In genomic region chr5:65706171-65706570, GRCm38 (mm10) we compare ENCODE assay signal across 16 mouse cellular contexts. TPM values are rescaled to one million over a fixed set of nuclear protein-coding genes. Genes with fewer than 3 reads are reported as not detected.
DNase-seq lines count a peak whose midpoint lies in the region; ATAC-seq and TF ChIP-seq lines count a peak whose summit lies in the region.
"Had no signal": no experiment of that assay in that cellular context is flagged by ENCODE, and none has a peak within 500 bp of the region (broad histone marks: within the 10 kb centered on the region; RNA-seq: fewer than 3 reads in every experiment).

No protein-coding gene starts in this region.

- no peak for TF ChIP-seq EP300 in CH12.LX (IDR thresholded peaks at IDR 0.05; ENCODE audit: low read length)

- ATAC-seq in liver, embryonic 15.5 days (ENCODE audit: insufficient read depth), result no peak
- ATAC-seq in inflammation-experienced regulatory T-cells, adult 6 months, result no peak
- ATAC-seq: activated CD4-positive, CD25-positive, alpha-beta regulatory T cell, adult 4 months; forebrain, embryonic 15.5 days had no signal

- WGBS in kidney, adult 2 months, result 81% methylated on average over 4 of the region's 4 CpGs
- WGBS in liver, embryonic 15.5 days (ENCODE audit: insufficient replicate concordance), result 62% methylated on average over 4 of the region's 4 CpGs

- H3K79me2 ChIP-seq in CH12.LX (replicated peaks; ENCODE audit: control insufficient read depth, extremely low read depth, insufficient read depth, poor library complexity, severe bottlenecking), result no peaks in the 10 kb centered on the region; the same call in 1 of the 2 replicates

- 0 out of 2 replicates have a peak, but pooled peaks have one; percentile 19 for TF ChIP-seq CTCF in kidney, adult 2 months (conservative IDR thresholded peaks at IDR 0.05; ENCODE audit: insufficient read depth, insufficient read length, low read depth, low read length)
- TF ChIP-seq CTCF in CH12.LX (conservative IDR thresholded peaks at IDR 0.05 in 1 of 2, IDR thresholded peaks at IDR 0.05 in 1 of 2; ENCODE audit: low read depth in 2 of 2, low read length in 2 of 2), result peak in 1 of 2 experiments; percentile 71; a peak in 2 of 4 replicates

- no peak overlapping the region for H3K4me3 ChIP-seq in kidney, adult 2 months (ENCODE audit: insufficient read depth, low read depth, low read length)
- no peak overlapping the region for H3K4me3 ChIP-seq in CH12.LX (replicated peaks in 1 of 3; ENCODE audit: low read depth in 2 of 3, low read length in 2 of 3, poor library complexity in 1 of 3)
- H3K4me3 ChIP-seq in liver, embryonic 15.5 days (replicated peaks), result no peak overlapping the region
- H3K4me3 ChIP-seq: forebrain, embryonic 15.5 days; lung, embryonic 15.5 days; myocyte had no signal

- no peaks in the 10 kb centered on the region for H3K36me3 ChIP-seq in kidney, adult 2 months (ENCODE audit: control insufficient read depth, insufficient read depth, low read length)
- peaks cover 0 to 6% of the 10 kb centered on the region in 2 experiments for H3K36me3 ChIP-seq in CH12.LX (replicated peaks in 1 of 2; ENCODE audit: control insufficient read depth in 1 of 2, insufficient read depth in 1 of 2, low read length in 1 of 2)
- no peaks in the 10 kb centered on the region for H3K36me3 ChIP-seq in liver, embryonic 15.5 days (replicated peaks)
- H3K36me3 ChIP-seq: forebrain, embryonic 15.5 days; lung, embryonic 15.5 days had no signal

- no peaks in the 10 kb centered on the region for H3K27me3 ChIP-seq in kidney, adult 2 months (replicated peaks; ENCODE audit: control insufficient read depth, insufficient read depth, low read length)
- no peaks in the 10 kb centered on the region for H3K27me3 ChIP-seq in CH12.LX (replicated peaks)
- no peaks in the 10 kb centered on the region for H3K27me3 ChIP-seq in liver, embryonic 15.5 days
- H3K27me3 ChIP-seq: forebrain, embryonic 15.5 days; lung, embryonic 15.5 days had no signal

- no peaks in the 10 kb centered on the region for H3K9me3 ChIP-seq in CH12.LX (replicated peaks; ENCODE audit: low read length)
- no peaks in the 10 kb centered on the region for H3K9me3 ChIP-seq in liver, embryonic 15.5 days (replicated peaks)
- H3K9me3 ChIP-seq: forebrain, embryonic 15.5 days; lung, embryonic 15.5 days had no signal

- no peak overlapping the region for H3K27ac ChIP-seq in kidney, adult 2 months (ENCODE audit: insufficient read depth, low read depth, low read length)
- H3K27ac ChIP-seq in CH12.LX (ENCODE audit: insufficient read depth, low read depth), result no peak overlapping the region
- no peak overlapping the region for H3K27ac ChIP-seq in liver, embryonic 15.5 days (replicated peaks)
- H3K27ac ChIP-seq: forebrain, embryonic 15.5 days; lung, embryonic 15.5 days had no signal

- in situ Hi-C loops in CH12.LX (cut with MboI; ENCODE audit: low pct_ligation_motif_present, low pct_unique_long_range_greater_than_20kb, low sequenced_read_pairs), result loop anchor here (25.0 kb wide), 1 partner anchor 694 kb away; no protein-coding TSS in a partner anchor

- H3K4me1 ChIP-seq in kidney, adult 2 months (ENCODE audit: control insufficient read depth, insufficient read depth, low read length), result no peaks in the 10 kb centered on the region
- H3K4me1 ChIP-seq in CH12.LX (ENCODE audit: control insufficient read depth in 1 of 2, insufficient read depth in 2 of 2), result peaks cover 2 to 25% of the 10 kb centered on the region in 2 experiments
- peaks cover 13% of the 10 kb centered on the region; the same call in 1 of the 2 replicates for H3K4me1 ChIP-seq in liver, embryonic 15.5 days (replicated peaks)
- H3K4me1 ChIP-seq: forebrain, embryonic 15.5 days; lung, embryonic 15.5 days had no signal

- H3K4me2 ChIP-seq in CH12.LX (ENCODE audit: insufficient read depth, low read depth, poor library complexity, severe bottlenecking), result no peak overlapping the region
- no peak overlapping the region for H3K4me2 ChIP-seq in liver, embryonic 15.5 days
- H3K4me2 ChIP-seq: forebrain, embryonic 15.5 days; heart, embryonic 11.5 days; lung, embryonic 15.5 days had no signal

- no peak for DNase-seq in kidney, adult 2 months
- no peak for DNase-seq in kidney, postnatal 4 days
- no peak for DNase-seq in CH12.LX (ENCODE audit: extremely low read depth)
- DNase-seq in brain, adult 2 months (ENCODE audit: low read depth, low spot score), result peak; percentile 18
- no peak for DNase-seq in thymus, postnatal 25 days
- DNase-seq in B cell, adult 2 months, result no peak
- DNase-seq: cerebellum, adult 18-20 months; kidney, adult 11 months; thymus, adult 2 months had no signal

- no peak for TF ChIP-seq POLR2A in kidney, adult 2 months (IDR thresholded peaks at IDR 0.05; ENCODE audit: low read depth, low read length)
- TF ChIP-seq POLR2A in CH12.LX (IDR thresholded peaks at IDR 0.05; ENCODE audit: low read depth, low read length), result no peak

- dilution Hi-C loops in CH12.LX (cut with MboI; ENCODE audit: extremely low pct_ligation_motif_present, extremely low pct_unique_long_range_greater_than_20kb, low sequenced_read_pairs), result no loop called here

- peak; percentile 73 for TF ChIP-seq RAD21 in CH12.LX (IDR thresholded peaks at IDR 0.05; ENCODE audit: low read depth, low read length)

- peak overlapping the region; percentile 98; the same call in 1 of the 2 replicates for H3K9ac ChIP-seq in CH12.LX (ENCODE audit: insufficient read depth, low read depth)
- H3K9ac ChIP-seq in liver, embryonic 15.5 days, result 0 out of 2 replicates have a peak overlapping the region, but pooled peaks have one; percentile 4
- H3K9ac ChIP-seq: forebrain, embryonic 15.5 days; lung, embryonic 15.5 days had no signal

TF ChIP-seq in CH12.LX, 34 proteins besides CTCF, POLR2A, EP300 and RAD21 (continues in another document):
- TF ChIP-seq NRF1 (IDR thresholded peaks at IDR 0.05; ENCODE audit: low read depth, low read length) (no peak), USF1 (IDR thresholded peaks at IDR 0.05; ENCODE audit: low read depth, low read length) (no peak), CHD1 (IDR thresholded peaks at IDR 0.05; ENCODE audit: low read depth, low read length) (no peak), ZMIZ1 (IDR thresholded peaks at IDR 0.05; ENCODE audit: low read depth, low read length) (no peak), ZKSCAN1 (IDR thresholded peaks at IDR 0.05; ENCODE audit: borderline replicate concordance, low read depth, low read length) (no peak), HCFC1 (IDR thresholded peaks at IDR 0.05; ENCODE audit: low read depth, low read length) (no peak), ELF1 (IDR thresholded peaks at IDR 0.05; ENCODE audit: low read depth, low read length) (no peak), MAX (IDR thresholded peaks at IDR 0.05; ENCODE audit: low read length) (no peak), BHLHE40 (IDR thresholded peaks at IDR 0.05; ENCODE audit: low read depth, low read length) (no peak), NELFE (IDR thresholded peaks at IDR 0.05; ENCODE audit: low read depth, low read length) (0 out of 2 replicates have a peak, but pooled peaks have one; percentile 32), MYC (IDR thresholded peaks at IDR 0.05; ENCODE audit: low read depth, low read length) (0 out of 2 replicates have a peak, but pooled peaks have one; percentile 39), E2F4 (IDR thresholded peaks at IDR 0.05; ENCODE audit: insufficient replicate concordance, low read depth, low read length) (no peak), PAX5 (IDR thresholded peaks at IDR 0.05; ENCODE audit: low read length) (no peak), ETS1 (conservative IDR thresholded peaks at IDR 0.05; ENCODE audit: low read depth, low read length) (no peak), RCOR1 (conservative IDR thresholded peaks at IDR 0.05; ENCODE audit: low read depth, low read length) (no peak), SIN3A (IDR thresholded peaks at IDR 0.05; ENCODE audit: low read length) (peak; percentile 55; the same call in 1 of the 2 replicates), MEF2A (IDR thresholded peaks at IDR 0.05; ENCODE audit: borderline replicate concordance, low read depth, low read length) (no peak), GABPA (IDR thresholded peaks at IDR 0.05; ENCODE audit: insufficient replicate concordance, low read depth, low read length) (no peak), IRF4 (IDR thresholded peaks at IDR 0.05; ENCODE audit: low read depth, low read length) (peak; percentile 56; the same call in 1 of the 2 replicates), POLR2AphosphoS2 (IDR thresholded peaks at IDR 0.05; ENCODE audit: low read depth, low read length) (no peak), ZNF384 (IDR thresholded peaks at IDR 0.05; ENCODE audit: low read depth, low read length) (peak; percentile 80), UBTF (IDR thresholded peaks at IDR 0.05; ENCODE audit: low read depth, low read length) (no peak), JUN (IDR thresholded peaks at IDR 0.05; ENCODE audit: insufficient read depth, low read depth, low read length) (no peak), CHD2 (IDR thresholded peaks at IDR 0.05; ENCODE audit: low read length) (no peak), ZC3H11A (IDR thresholded peaks at IDR 0.05; ENCODE audit: low read depth, low read length) (no peak), MXI1 (IDR thresholded peaks at IDR 0.05; ENCODE audit: low read depth, low read length) (no peak), MAZ (IDR thresholded peaks at IDR 0.05; ENCODE audit: low read depth, low read length) (no peak), KAT2A (IDR thresholded peaks at IDR 0.05; ENCODE audit: insufficient replicate concordance, low read length) (no peak), MAFK (IDR thresholded peaks at IDR 0.05; ENCODE audit: insufficient replicate concordance, low read length) (no peak), SMC3 (IDR thresholded peaks at IDR 0.05; ENCODE audit: low read depth, low read length) (peak; percentile 44), USF2 (conservative IDR thresholded peaks at IDR 0.05; ENCODE audit: low read depth, low read length) (no peak)

RNA-seq across cellular contexts. Expression of gene Pds5a, which starts 8.1 kb away (rescaled TPM):
- polyA plus RNA-seq in kidney, adult 2 months (2012; rRNA removed), result 14.4 and 17.3 TPM in 2 replicates
- total RNA-seq in CH12.LX (2012; rRNA removed) (126 and 129 TPM in 2 replicates), CH12.LX (2014; rRNA removed) (178 and 198 TPM in 2 replicates)
- 116 and 140 TPM in 2 replicates for polyA plus RNA-seq in CH12.LX (2012; ENCODE audit: insufficient read length, low read depth)
- polyA plus RNA-seq in liver, embryonic 15.5 days (2015; fragmentation: Nextera tagmentation; extraction: Ambion mirVana), result 20.3 and 21.7 TPM in 2 replicates
- polyA plus RNA-seq in inflammation-experienced regulatory T-cells, adult 6 months (2017; shearing (Covaris generic)), result 100 to 1,000 TPM in 1 of 3 experiments, 10 to 100 TPM in 2; 85.9 to 113 (median 93.1) TPM

RNA-seq across cellular contexts. Expression of gene N4bp2, which starts 57.1 kb away (rescaled TPM):
- 3.8 TPM in 2 replicates for polyA plus RNA-seq in kidney, adult 2 months (2012; rRNA removed)
- total RNA-seq in CH12.LX (2012; rRNA removed), result 13.5 and 15.1 TPM in 2 replicates
- 12.8 and 13.1 TPM in 2 replicates for total RNA-seq in CH12.LX (2014; rRNA removed)
- polyA plus RNA-seq in CH12.LX (2012; ENCODE audit: insufficient read length, low read depth), result 15.1 and 16.4 TPM in 2 replicates
- polyA plus RNA-seq in liver, embryonic 15.5 days (2015; fragmentation: Nextera tagmentation; extraction: Ambion mirVana), result 7.8 and 8.5 TPM in 2 replicates
- 1 to 10 TPM; 4.6 to 8.5 (median 8.1) TPM for polyA plus RNA-seq in inflammation-experienced regulatory T-cells, adult 6 months (2017; shearing (Covaris generic))
